In the genomic region with DNA sequence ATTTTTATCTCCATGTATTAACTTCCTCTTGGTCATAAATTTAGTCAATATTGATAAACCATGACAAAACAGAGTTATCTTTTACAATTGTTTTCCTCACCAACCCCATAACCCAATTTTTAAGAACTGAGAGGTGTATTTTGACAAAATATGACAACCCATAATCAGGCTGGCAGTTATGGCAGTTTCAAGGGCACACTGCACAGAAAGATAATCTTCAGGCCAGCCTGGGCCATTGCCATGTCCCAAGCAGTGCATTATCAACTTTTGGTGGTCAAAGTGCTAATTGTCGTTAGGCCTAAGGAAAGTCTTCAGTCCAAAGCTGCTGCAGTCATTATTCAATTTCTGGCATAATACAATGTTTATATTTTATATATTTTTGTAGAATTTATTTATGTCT, we compare ENCODE assay signal across 17 mouse cellular contexts. TPM values are rescaled to one million over a fixed set of nuclear protein-coding genes. Genes with fewer than 3 reads are reported as not detected.
"Had no signal": no experiment of that assay in that cellular context is flagged by ENCODE, and none has a peak within 500 bp of the region (broad histone marks: within the 10 kb centered on the region; RNA-seq: fewer than 3 reads in every experiment).

No protein-coding gene starts in this region.

- H3K27me3 ChIP-seq: megakaryocyte, embryonic 14.5 days had no signal

- H3K4me3 ChIP-seq: left cerebral cortex, adult 2 months; limb, embryonic 10.5 days; midbrain, embryonic 12.5 days had no signal

- DNase-seq: kidney, adult 18-20 months; kidney, postnatal 10 days; lung, adult 2 months had no signal

- H3K4me2 ChIP-seq: midbrain, embryonic 12.5 days had no signal

- H3K9ac ChIP-seq: midbrain, embryonic 12.5 days had no signal

- H3K36me3 ChIP-seq: limb, embryonic 10.5 days; midbrain, embryonic 12.5 days had no signal

- ATAC-seq: lung, postnatal 0 days had no signal

- H3K27ac ChIP-seq: left cerebral cortex, adult 2 months; midbrain, embryonic 12.5 days had no signal

- H3K4me1 ChIP-seq: midbrain, embryonic 12.5 days had no signal

- H3K9me3 ChIP-seq: limb, embryonic 10.5 days; megakaryocyte, embryonic 14.5 days; midbrain, embryonic 12.5 days had no signal

RNA-seq across cellular contexts. Expression of a gene that starts 37.0 kb away (rescaled TPM):
- total RNA-seq: layer of hippocampus, adult 8-10 months; layer of hippocampus, postnatal 25 days; left cerebral cortex, adult 2 months; left cerebral cortex, postnatal 14 days; midbrain, postnatal 0 days had no signal
- polyA plus RNA-seq: intestine, embryonic 14.5 days; kidney, embryonic 14.5 days; limb, embryonic 10.5 days; midbrain, embryonic 12.5 days; midbrain, postnatal 0 days; neural tube, embryonic 14.5 days; stomach, postnatal 0 days; urinary bladder, adult 2 months had no signal
